Mouse (Mus musculus) T-helper 17 cell (primary cell): Measurements from ENCODE around the gene Tyro3.

Source experiments
- in situ Hi-C, 2 experiments: fragments of 300-600 bp; cut with MboI, MseI; formaldehyde crosslinking; loops; 1 replicate in 1 of 2; 2 replicates in 1 of 2; pipeline ENCODE4 v1.15.1; 2025; ENCODE audit warnings: high pct_unique_total_duplicates in 2 of 2

Tyro3 gene

GRCm38 (mm10) chr2:119797279-119797783 lies at the start of gene Tyro3:
Gene Tyro3, plus strand, starts transcription at chr2:119797733.
- in situ Hi-C loops = no loop called here

- in situ Hi-C loops = loop anchor here in 1 of 2 experiments (25.0 kb wide), 1 partner anchor 1613 kb away; the partner anchor contains the start of genes Ckmt1 and Ppip5k1
Observed at GRCm38 (mm10) chr2:119749260-119749659, 48.3 kb upstream of the Tyro3 start.

- in situ Hi-C loops = no loop called here
Observed at GRCm38 (mm10) chr2:119757601-119758100, 39.9 kb upstream of the Tyro3 start.

- in situ Hi-C loops = no loop called here
Observed at GRCm38 (mm10) chr2:119758101-119758843, 39.3 kb upstream of the Tyro3 start.

GRCm38 (mm10) chr2:119758844-119759835 lies 38.4 kb upstream of the Tyro3 start:
- in situ Hi-C loops = no loop called here

- in situ Hi-C loops = no loop called here
Observed at GRCm38 (mm10) chr2:119760251-119760650, 37.3 kb upstream of the Tyro3 start, which contains the start of gene Ltk. Gene Ltk, minus strand, starts transcription at chr2:119760431.

- in situ Hi-C loops = no loop called here
Observed at GRCm38 (mm10) chr2:119762276-119762675, 35.3 kb upstream of the Tyro3 start.

GRCm38 (mm10) chr2:119763924-119764323 lies 33.6 kb upstream of the Tyro3 start:
- in situ Hi-C loops = no loop called here

GRCm38 (mm10) chr2:119767246-119767645 lies 30.3 kb upstream of the Tyro3 start:
- in situ Hi-C loops = no loop called here

- in situ Hi-C loops = no loop called here
Observed at GRCm38 (mm10) chr2:119787206-119787883, 10.2 kb upstream of the Tyro3 start, which contains the start of gene Rpap1. Gene Rpap1, minus strand, starts transcription at chr2:119787537.

- in situ Hi-C loops = no loop called here
Observed at GRCm38 (mm10) chr2:119789996-119790395, 7.5 kb upstream of the Tyro3 start.

GRCm38 (mm10) chr2:119798246-119798927 lies 854 bp downstream of the Tyro3 start:
- in situ Hi-C loops = no loop called here

GRCm38 (mm10) chr2:119799181-119799960 lies 1.8 kb downstream of the Tyro3 start:
- in situ Hi-C loops = no loop called here

GRCm38 (mm10) chr2:119799961-119800550 lies 2.5 kb downstream of the Tyro3 start:
- in situ Hi-C loops = no loop called here

GRCm38 (mm10) chr2:119800876-119801846 lies 3.6 kb downstream of the Tyro3 start:
- in situ Hi-C loops = no loop called here

GRCm38 (mm10) chr2:119802767-119803617 lies 5.5 kb downstream of the Tyro3 start:
- in situ Hi-C loops = no loop called here

- in situ Hi-C loops = no loop called here
Observed at GRCm38 (mm10) chr2:119803618-119804274, 6.2 kb downstream of the Tyro3 start.
